Mouse (Mus musculus) forebrain, embryonic 14.5 days (tissue): ENCODE measurements at regions not wholly inside any gene's neighbourhood (a gene's known extent, or its start where the extent isn't known, plus 50 kb on each side); places are given as distances from the start of the nearest gene placed in this dataset.

Experiments
- ATAC-seq: fragments of 200-750 bp; cut with Nextera tagmentation; 2 replicates; pipeline ENCODE4 v1.8.0; 2017; ENCODE audit warnings: mild to moderate bottlenecking, moderate library complexity
- DNase-seq: peaks from one replicate; pipeline ENCODE4 v3.0.0-alpha.2; 2015; ENCODE audit warnings: low spot score
- H3K27ac ChIP-seq: fragments of 300-500 bp; sonication (generic); 2 replicates; pipeline ENCODE4 v1.5.1; 2014; ENCODE audit warnings: low read depth, mild to moderate bottlenecking, control low read depth, low read length, moderate library complexity
- H3K27me3 ChIP-seq: fragments of 300-500 bp; sonication (generic); replicated peaks from 2 replicates; pipeline ENCODE4 v1.6.1; 2014; ENCODE audit warnings: low read length, control low read depth, mixed read lengths; ENCODE audit not compliant: control insufficient read depth, insufficient read depth
- H3K36me3 ChIP-seq: fragments of 300-500 bp; sonication (generic); 2 replicates; pipeline ENCODE4 v1.6.1; 2014; ENCODE audit warnings: low read length, control low read depth; ENCODE audit not compliant: control insufficient read depth, insufficient read depth
- H3K4me1 ChIP-seq: fragments of 300-500 bp; sonication (generic); 2 replicates; pipeline ENCODE4 v1.6.1; 2014; ENCODE audit warnings: antibody characterized with exemption, low read length, control low read depth; ENCODE audit not compliant: control insufficient read depth, insufficient read depth
- H3K4me2 ChIP-seq: fragments of 300-500 bp; sonication (generic); 2 replicates; pipeline ENCODE4 v1.6.1; 2014; ENCODE audit warnings: mild to moderate bottlenecking, control low read depth, low read length
- H3K4me3 ChIP-seq: fragments of 300-500 bp; sonication (generic); 2 replicates; pipeline ENCODE4 v1.5.1; 2014; ENCODE audit warnings: low read depth, low read length, control low read depth
- H3K9ac ChIP-seq: fragments of 300-500 bp; sonication (generic); 2 replicates; pipeline ENCODE4 v1.6.1; 2014; ENCODE audit warnings: mild to moderate bottlenecking, low read length, control low read depth, moderate library complexity
- H3K9me3 ChIP-seq: fragments of 300-500 bp; sonication (generic); replicated peaks from 2 replicates; pipeline ENCODE4 v1.6.1; 2016; ENCODE audit warnings: low read length, control low read depth, mixed read lengths; ENCODE audit not compliant: control insufficient read depth
- WGBS: fragments of 180-500 bp; shearing (Covaris S2); extraction: QIAGEN DNeasy Blood & Tissue Kit; methylation state at CpG from one replicate; pipeline ENCODE4 v1.1.7; 2014; 5-methylcytosine and 5-hydroxymethylcytosine counted together

DNA sequence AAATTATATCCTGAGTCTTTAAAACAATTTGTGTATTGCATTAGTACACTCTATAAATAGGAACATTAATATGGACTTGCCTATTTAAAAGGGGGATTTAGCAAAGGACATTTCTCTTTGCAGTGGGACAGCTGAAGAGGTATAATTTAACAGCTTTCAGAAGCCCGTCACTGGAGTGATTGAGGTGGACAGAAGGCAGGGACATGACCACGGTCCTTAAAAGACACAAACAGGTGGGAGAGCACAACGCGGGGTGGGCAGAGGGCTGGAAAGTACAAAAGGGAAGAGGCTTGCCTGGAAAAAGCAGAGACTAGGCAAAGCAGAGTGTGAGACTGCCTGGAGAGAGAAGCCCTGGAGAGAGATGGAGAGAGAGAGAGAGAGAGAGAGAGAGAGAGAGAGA is 51.9 kb upstream of the Pkhd1 start:
- DNase-seq, result no peak
- no peak overlapping the region for H3K9ac ChIP-seq
- H3K27ac ChIP-seq, result no peak overlapping the region
- H3K9me3 ChIP-seq, result no peaks in the 10 kb centered on the region
- H3K27me3 ChIP-seq, result no peaks in the 10 kb centered on the region
- no peaks in the 10 kb centered on the region for H3K36me3 ChIP-seq
- no peak overlapping the region for H3K4me3 ChIP-seq
- no peaks in the 10 kb centered on the region for H3K4me1 ChIP-seq
- no peak for ATAC-seq
- 81% methylated on average over 4 of the region's 4 CpGs for WGBS
- H3K4me2 ChIP-seq, result no peak overlapping the region

DNA sequence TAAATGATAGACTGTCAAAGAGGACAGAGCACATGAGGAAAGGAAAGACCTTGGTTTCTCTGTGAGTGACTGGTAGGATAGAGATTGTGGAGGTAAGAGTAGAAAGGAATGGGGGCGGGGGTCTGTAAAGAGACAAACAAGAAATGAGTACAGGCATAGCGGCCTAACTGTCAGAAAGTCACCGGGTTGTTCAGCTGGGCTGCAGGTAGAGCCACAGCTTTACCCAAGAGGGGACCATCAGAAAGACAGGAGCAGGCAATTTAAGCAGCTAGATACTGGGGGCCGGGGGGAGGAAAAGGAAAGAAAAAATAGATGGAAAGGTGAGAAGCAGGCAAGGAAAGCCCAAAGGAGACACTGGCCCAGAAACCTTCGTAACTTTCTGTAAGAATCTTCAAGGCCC is 52.6 kb upstream of the Pkhd1 start:
- no peak for ATAC-seq
- H3K4me1 ChIP-seq, result no peaks in the 10 kb centered on the region
- no peak for DNase-seq
- no peaks in the 10 kb centered on the region for H3K27me3 ChIP-seq
- no peak overlapping the region for H3K27ac ChIP-seq
- no peaks in the 10 kb centered on the region for H3K9me3 ChIP-seq
- no peak overlapping the region for H3K4me2 ChIP-seq
- H3K36me3 ChIP-seq, result no peaks in the 10 kb centered on the region
- no peak overlapping the region for H3K4me3 ChIP-seq
- H3K9ac ChIP-seq, result no peak overlapping the region
- 84% methylated on average over 5 of the region's 5 CpGs for WGBS

DNA sequence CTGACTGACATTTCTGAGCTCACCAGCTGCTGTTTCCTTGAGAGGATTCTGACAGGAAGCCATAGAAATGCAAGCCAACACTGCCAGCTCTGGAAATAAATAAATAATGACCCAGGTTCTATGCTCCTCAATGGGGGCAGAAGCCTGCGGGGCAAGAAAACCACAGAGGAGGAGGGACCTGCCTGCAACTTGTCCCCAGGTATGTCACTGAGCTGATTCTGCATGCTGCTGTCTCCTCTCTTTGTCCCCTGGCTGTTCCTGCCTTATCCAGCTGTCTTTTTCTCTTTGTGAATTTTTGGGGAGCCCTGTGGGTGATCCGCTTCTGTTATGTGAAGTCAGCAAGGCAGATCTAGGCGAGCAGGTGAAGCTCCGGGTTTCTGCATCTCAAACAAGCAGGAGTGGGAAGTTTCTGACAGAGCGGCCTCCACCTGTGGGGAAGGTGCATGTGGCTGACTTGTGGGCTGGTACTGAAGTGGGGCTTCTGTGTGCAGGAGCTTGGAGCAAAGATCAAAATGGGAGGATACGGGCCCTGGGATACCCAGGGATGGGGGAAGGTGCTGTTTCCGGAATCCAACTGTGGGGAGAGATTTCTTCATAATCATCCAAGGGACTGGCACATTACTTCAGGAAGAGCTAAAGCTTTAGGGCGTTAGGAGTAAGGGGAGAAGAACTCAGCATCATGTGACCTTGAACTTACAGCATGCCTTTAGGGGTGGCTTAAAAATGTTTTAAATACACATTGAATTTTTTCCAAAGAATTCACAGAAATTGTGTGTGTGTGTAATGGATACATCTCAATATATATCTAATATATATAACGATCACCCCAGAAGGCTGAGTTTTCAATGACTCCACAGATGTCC is 53.3 kb upstream of the Pkhd1 start:
- H3K4me2 ChIP-seq, result no peak overlapping the region
- no peak for DNase-seq

DNA sequence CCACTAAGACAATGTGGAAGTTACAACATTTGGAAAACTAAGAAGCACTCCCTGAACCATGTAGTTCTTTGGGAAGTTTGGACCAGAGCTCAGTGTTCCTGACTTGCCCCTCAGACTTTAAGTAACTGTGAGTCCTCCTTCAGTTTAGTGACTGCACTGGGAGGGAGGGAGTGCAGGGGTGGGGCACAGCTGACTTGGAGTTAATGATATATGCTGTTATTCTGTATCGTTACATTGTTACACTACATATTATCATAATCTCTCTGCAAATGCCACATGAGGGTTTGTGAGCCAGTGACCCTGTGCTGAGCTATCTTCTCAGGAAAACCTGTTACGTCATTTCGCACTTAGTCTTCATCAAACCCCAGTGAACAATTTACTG is 53.9 kb upstream of the Pkhd1 start:
- ATAC-seq (no peak), DNase-seq (no peak)
- no peak overlapping the region for H3K9ac ChIP-seq
- no peaks in the 10 kb centered on the region for H3K9me3 ChIP-seq
- WGBS, result 67% methylated on average over 3 of the region's 3 CpGs
- no peaks in the 10 kb centered on the region for H3K4me1 ChIP-seq
- H3K27me3 ChIP-seq, result no peaks in the 10 kb centered on the region
- H3K27ac ChIP-seq, result no peak overlapping the region
- no peak overlapping the region for H3K4me2 ChIP-seq
- H3K36me3 ChIP-seq, result no peaks in the 10 kb centered on the region
- H3K4me3 ChIP-seq, result no peak overlapping the region

More for the DNA sequence above, 53.3 kb upstream of the Pkhd1 start:
- H3K4me1 ChIP-seq, result no peaks in the 10 kb centered on the region
- WGBS, result 82% methylated on average over 9 of the region's 9 CpGs
- no peak for ATAC-seq
- no peak overlapping the region for H3K4me3 ChIP-seq
- no peak overlapping the region for H3K27ac ChIP-seq
- no peaks in the 10 kb centered on the region for H3K36me3 ChIP-seq
- no peaks in the 10 kb centered on the region for H3K9me3 ChIP-seq
- no peak overlapping the region for H3K9ac ChIP-seq
- no peaks in the 10 kb centered on the region for H3K27me3 ChIP-seq

DNA sequence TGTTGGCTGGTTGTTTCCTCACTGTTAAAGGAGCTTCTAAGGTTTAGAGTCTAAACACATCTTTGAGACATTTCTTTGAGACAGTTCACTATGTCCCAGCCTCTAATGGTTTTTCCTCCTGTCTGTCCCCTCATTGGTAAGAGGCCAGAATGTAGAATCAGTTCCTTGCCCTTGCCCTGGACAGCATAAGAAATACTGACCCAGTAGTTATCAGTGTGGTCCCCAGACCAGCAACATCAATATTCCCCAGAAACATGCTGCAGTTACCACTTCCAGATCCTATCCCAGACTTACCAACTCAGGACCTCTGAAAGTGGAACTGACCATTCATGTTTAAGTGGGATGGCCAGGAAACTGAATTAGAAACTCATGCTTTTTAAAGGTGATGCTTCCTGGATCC is 54.4 kb upstream of the Pkhd1 start:
- ATAC-seq (no peak), DNase-seq (no peak)
- Histone ChIP-seq H3K9me3 (no peaks in the 10 kb centered on the region), H3K36me3 (no peaks in the 10 kb centered on the region), H3K27me3 (no peaks in the 10 kb centered on the region), H3K4me1 (no peaks in the 10 kb centered on the region), H3K4me3 (no peak overlapping the region), H3K27ac (no peak overlapping the region), H3K9ac (no peak overlapping the region), H3K4me2 (no peak overlapping the region)

DNA sequence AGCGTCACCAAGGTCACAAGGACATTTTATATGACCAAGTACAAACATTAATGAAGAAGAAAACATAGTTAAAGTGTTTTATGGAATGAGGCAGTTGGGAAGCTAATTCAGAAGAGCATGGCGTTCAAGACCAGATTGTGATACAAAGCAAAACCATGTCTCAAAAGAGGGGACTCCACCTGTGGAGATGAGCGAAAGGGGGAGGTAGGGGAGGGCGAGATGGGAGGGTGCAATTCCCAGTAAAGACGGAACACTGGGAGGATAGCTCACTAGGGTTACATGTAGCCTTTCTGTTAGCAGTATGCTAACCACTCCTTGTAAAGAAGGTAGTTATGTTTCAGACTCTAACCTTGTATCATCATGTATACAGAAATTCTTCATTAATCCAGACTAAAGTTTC is 55.1 kb upstream of the Pkhd1 start:
- DNase-seq (no peak), ATAC-seq (no peak)
- H3K4me3 ChIP-seq, result no peak overlapping the region
- no peak overlapping the region for H3K27ac ChIP-seq
- no peaks in the 10 kb centered on the region for H3K4me1 ChIP-seq
- no peaks in the 10 kb centered on the region for H3K27me3 ChIP-seq
- no peak overlapping the region for H3K9ac ChIP-seq
- H3K36me3 ChIP-seq, result no peaks in the 10 kb centered on the region
- 89% methylated on average over 5 of the region's 5 CpGs for WGBS
- H3K9me3 ChIP-seq, result no peaks in the 10 kb centered on the region
- no peak overlapping the region for H3K4me2 ChIP-seq

DNA sequence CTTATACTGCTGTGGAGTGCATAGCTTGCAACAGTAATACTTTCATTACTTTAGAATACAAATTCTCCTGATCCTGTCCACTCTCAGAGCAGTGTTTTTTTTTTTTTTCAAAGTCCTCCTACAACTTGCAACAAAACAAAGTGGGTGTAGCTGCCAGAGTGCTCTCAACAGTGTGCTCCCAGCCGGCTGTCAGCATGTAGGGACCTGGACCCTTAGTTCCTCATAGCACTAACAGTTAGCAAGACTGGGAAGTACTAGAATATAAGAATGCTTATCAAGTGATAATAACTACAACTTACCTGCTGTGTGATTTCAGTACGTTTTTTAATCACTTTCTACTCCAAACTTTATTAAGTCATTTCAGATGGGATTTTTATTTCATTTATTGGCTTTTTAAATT is 55.5 kb upstream of the Pkhd1 start:
- Histone ChIP-seq H3K4me3 (no peak overlapping the region), H3K9ac (no peak overlapping the region), H3K27ac (no peak overlapping the region), H3K4me1 (no peaks in the 10 kb centered on the region), H3K4me2 (no peak overlapping the region), H3K27me3 (no peaks in the 10 kb centered on the region), H3K36me3 (no peaks in the 10 kb centered on the region), H3K9me3 (no peaks in the 10 kb centered on the region)
- DNase-seq (no peak), ATAC-seq (no peak)
- 68% methylated on average over 2 of the region's 2 CpGs for WGBS

DNA sequence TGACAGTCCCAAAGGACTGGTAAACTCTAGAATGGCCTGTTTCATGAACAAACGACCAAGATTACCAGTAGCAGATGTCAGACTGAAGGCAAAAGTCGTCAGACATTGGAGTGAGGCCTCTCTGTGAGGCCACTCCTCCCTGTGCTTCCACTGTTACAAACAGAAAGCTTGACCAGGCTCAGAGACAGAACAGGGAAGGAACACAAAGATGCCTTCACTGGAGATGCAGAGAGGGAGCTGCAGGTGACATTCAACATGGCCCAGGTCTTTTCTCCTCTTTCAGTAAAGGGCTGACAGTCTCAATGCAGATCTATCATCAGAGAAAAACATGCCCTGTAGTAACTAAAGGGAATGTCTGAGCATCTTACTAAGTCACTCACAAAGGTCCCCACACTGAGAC is 56.1 kb upstream of the Il17a start:
- no peak overlapping the region for H3K4me3 ChIP-seq
- DNase-seq (no peak), ATAC-seq (no peak)
- H3K27ac ChIP-seq, result no peak overlapping the region
- H3K9me3 ChIP-seq, result no peaks in the 10 kb centered on the region
- H3K4me2 ChIP-seq, result no peak overlapping the region
- no peaks in the 10 kb centered on the region for H3K27me3 ChIP-seq
- no peaks in the 10 kb centered on the region for H3K4me1 ChIP-seq
- H3K9ac ChIP-seq, result no peak overlapping the region
- no peaks in the 10 kb centered on the region for H3K36me3 ChIP-seq
- WGBS, result 35% methylated on average over 2 of the region's 2 CpGs

DNA sequence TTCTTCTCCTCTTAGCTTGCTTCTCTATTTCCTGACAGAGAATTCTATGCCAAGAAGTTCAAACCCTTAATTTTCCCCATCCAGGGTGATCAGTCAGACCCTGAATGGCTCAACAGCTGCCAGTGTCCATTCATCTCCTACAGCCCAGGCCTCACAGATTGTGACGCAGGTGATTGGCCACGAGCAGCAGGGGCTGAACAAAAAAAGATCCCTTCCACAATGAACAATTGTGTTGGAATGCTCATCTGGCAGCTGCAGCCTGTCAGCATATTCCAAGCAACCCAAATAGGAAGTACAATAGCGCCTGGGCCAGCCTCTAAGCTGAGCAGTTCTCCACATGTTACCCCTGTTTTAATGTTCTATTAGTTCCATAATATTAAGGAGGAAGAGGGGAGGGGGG is 52.7 kb upstream of the Il17a start:
- H3K9ac ChIP-seq, result no peak overlapping the region
- no peak overlapping the region for H3K4me2 ChIP-seq
- no peak overlapping the region for H3K4me3 ChIP-seq
- no peaks in the 10 kb centered on the region for H3K4me1 ChIP-seq
- 4% methylated on average over 3 of the region's 3 CpGs for WGBS
- DNase-seq (peak; percentile 20), ATAC-seq (no peak)
- no peak overlapping the region for H3K27ac ChIP-seq
- H3K27me3 ChIP-seq, result no peaks in the 10 kb centered on the region
- no peaks in the 10 kb centered on the region for H3K36me3 ChIP-seq
- no peaks in the 10 kb centered on the region for H3K9me3 ChIP-seq
